Mouse (Mus musculus) heart, postnatal 0 days (tissue): ENCODE measurements around the gene Snn. TPM values are rescaled to one million over a fixed set of nuclear protein-coding genes. Genes with fewer than 3 reads are reported as not detected.

Source experiments
- ATAC-seq: fragments of 200-750 bp; cut with Nextera tagmentation; 2 replicates; pipeline ENCODE4 v1.8.0; 2017; ENCODE audit warnings: low read depth, moderate number of reproducible peaks, moderate library complexity; ENCODE audit not compliant: insufficient read depth
- DNase-seq: peaks from one replicate; pipeline ENCODE4 v3.0.0-alpha.2; 2016; ENCODE audit warnings: low spot score
- H3K27ac ChIP-seq: fragments of 300-500 bp; sonication (generic); 2 replicates; pipeline ENCODE4 v1.5.1; 2014; ENCODE audit warnings: low read depth, mild to moderate bottlenecking
- H3K27me3 ChIP-seq: fragments of 300-500 bp; sonication (generic); 2 replicates; pipeline ENCODE4 v1.6.1; 2014; ENCODE audit warnings: low read length, mixed read lengths; ENCODE audit not compliant: control insufficient read depth, insufficient read depth
- H3K36me3 ChIP-seq: fragments of 300-500 bp; sonication (generic); replicated peaks from 2 replicates; pipeline ENCODE4 v1.6.1; 2014; ENCODE audit warnings: low read length, mixed read lengths; ENCODE audit not compliant: control insufficient read depth, insufficient read depth
- H3K4me1 ChIP-seq: fragments of 300-500 bp; sonication (generic); 2 replicates; pipeline ENCODE4 v1.6.1; 2014; ENCODE audit warnings: antibody characterized with exemption; ENCODE audit not compliant: control insufficient read depth, insufficient read depth
- H3K4me2 ChIP-seq: fragments of 300-500 bp; sonication (generic); 2 replicates; pipeline ENCODE4 v1.6.1; 2014; ENCODE audit warnings: low read depth, mild to moderate bottlenecking, low read length, moderate library complexity
- H3K4me3 ChIP-seq: fragments of 300-500 bp; sonication (generic); 2 replicates; pipeline ENCODE4 v1.5.1; 2014; ENCODE audit warnings: low read depth, low read length
- H3K9ac ChIP-seq: fragments of 300-500 bp; sonication (generic); replicated peaks from 2 replicates; pipeline ENCODE4 v1.6.1; 2014; ENCODE audit warnings: low read depth, low read length, mixed read lengths
- H3K9me3 ChIP-seq: fragments of 300-500 bp; sonication (generic); replicated peaks from 2 replicates; pipeline ENCODE4 v1.6.1; 2016; ENCODE audit warnings: low read length; ENCODE audit not compliant: control insufficient read depth
- CTCF ChIP-seq: IDR thresholded peaks from 2 replicates; pipeline ENCODE4 v1.5.1; 2016; ENCODE audit warnings: antibody characterized with exemption, control low read depth, low read depth
- EP300 ChIP-seq: IDR thresholded peaks from 2 replicates; pipeline ENCODE4 v1.6.1; 2016; ENCODE audit warnings: antibody characterized with exemption, low read depth
- WGBS: fragments of 180-500 bp; shearing (Covaris S2); extraction: QIAGEN DNeasy Blood & Tissue Kit; methylation state at CpG from one replicate; pipeline ENCODE4 v1.1.7; 2014; 5-methylcytosine and 5-hydroxymethylcytosine counted together
- polyA plus RNA-seq: library from polyadenylated mRNA; unstranded; fragments of >200 nt; fragmentation: Nextera tagmentation; extraction: Ambion mirVana; gene quantifications from 2 replicates; pipeline ENCODE4 v1.2.1, GENCODE M21; 2015
- total RNA-seq: library from RNA; depleted of rRNA; stranded (reverse); fragments of >200 nt; gene quantifications from 2 replicates; pipeline ENCODE4 v1.2.3, GENCODE M21; 2014; ENCODE audit warnings: low replicate concordance

Snn gene
- total and polyA plus RNA-seq, 2 experiments from 2014 or later: 32.0 to 91.9 TPM

DNA sequence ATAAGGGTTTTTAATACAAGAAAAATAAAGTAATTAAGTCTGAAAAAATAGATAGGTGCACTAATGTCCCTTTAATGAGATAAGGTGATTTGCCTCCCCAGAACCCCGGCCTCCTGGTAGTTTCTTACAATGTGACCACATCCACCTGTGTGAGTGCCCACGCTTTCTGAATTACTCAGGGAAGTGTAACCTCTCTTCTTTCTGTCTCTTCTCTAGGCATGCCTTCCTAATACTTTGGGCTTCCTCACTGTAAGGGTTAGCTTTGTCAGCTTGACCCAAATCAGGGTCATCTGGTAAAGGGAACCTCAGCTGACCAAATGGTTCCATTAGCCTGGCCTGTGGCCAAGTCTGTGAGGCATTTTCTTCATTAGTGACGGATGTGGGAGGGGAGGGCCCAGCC lies 46.3 kb upstream of the Snn start:
- H3K27me3 ChIP-seq: no peaks in the 10 kb centered on the region
- peaks cover 14% of the 10 kb centered on the region for H3K4me1 ChIP-seq
- H3K9me3 ChIP-seq: no peaks in the 10 kb centered on the region
- no peak overlapping the region for H3K9ac ChIP-seq
- no peak for ATAC-seq
- DNase-seq: no peak
- 83% methylated on average over 3 of the region's 3 CpGs for WGBS
- H3K36me3 ChIP-seq: no peaks in the 10 kb centered on the region
- H3K27ac ChIP-seq: no peak overlapping the region
- no peak overlapping the region for H3K4me2 ChIP-seq
- TF ChIP-seq CTCF: no peak
- TF ChIP-seq EP300: no peak
- H3K4me3 ChIP-seq: no peak overlapping the region

DNA sequence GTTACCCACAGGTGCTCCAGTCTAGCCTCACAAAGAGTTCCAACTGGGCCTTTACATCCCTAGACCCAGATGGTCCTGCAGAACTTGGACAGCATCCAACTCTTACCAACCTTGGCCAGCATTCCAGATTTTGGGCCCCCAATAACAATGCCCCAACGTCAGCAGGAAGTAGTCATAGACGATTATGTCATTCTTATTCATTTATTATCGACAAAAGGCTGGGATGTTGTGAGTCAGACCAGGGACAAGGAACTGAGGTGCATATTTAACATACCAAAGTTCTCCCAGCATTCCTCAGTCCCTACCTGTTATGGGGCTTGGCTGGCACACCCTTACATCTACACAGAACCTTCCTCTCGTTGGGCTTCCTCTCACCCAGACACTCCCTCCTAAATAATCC lies 44.4 kb upstream of the Snn start:
- Histone ChIP-seq H3K9me3 (no peaks in the 10 kb centered on the region), H3K27ac (no peak overlapping the region), H3K4me2 (no peak overlapping the region), H3K36me3 (no peaks in the 10 kb centered on the region), H3K4me3 (no peak overlapping the region), H3K9ac (no peak overlapping the region), H3K4me1 (peaks cover 14% of the 10 kb centered on the region), H3K27me3 (no peaks in the 10 kb centered on the region)
- DNase-seq (no peak), ATAC-seq (no peak)
- no peak for TF ChIP-seq EP300
- no peak for TF ChIP-seq CTCF
- 50% methylated on average over 4 of the region's 4 CpGs for WGBS

GRCm38 (mm10) chr16:11017807-11018595 lies 42.7 kb upstream of the Snn start:
- Histone ChIP-seq H3K9ac (no peak overlapping the region), H3K27ac (peak overlapping the region; percentile 49; the same call in 1 of the 2 replicates), H3K27me3 (no peaks in the 10 kb centered on the region), H3K4me1 (peaks cover 2% of the 10 kb centered on the region), H3K36me3 (no peaks in the 10 kb centered on the region), H3K4me2 (no peak overlapping the region), H3K4me3 (no peak overlapping the region), H3K9me3 (no peaks in the 10 kb centered on the region)
- ATAC-seq: no peak; the same call in 1 of the 2 replicates
- 44% methylated on average over 11 of the region's 11 CpGs for WGBS
- no peak for DNase-seq
- no peak for TF ChIP-seq CTCF
- no peak for TF ChIP-seq EP300

- H3K27me3 ChIP-seq: no peaks in the 10 kb centered on the region
Measured at GRCm38 (mm10) chr16:11021403-11022112, 39.2 kb upstream of the Snn start.

GRCm38 (mm10) chr16:11022113-11022489 lies 38.6 kb upstream of the Snn start:
- TF ChIP-seq CTCF: no peak
- no peak for TF ChIP-seq EP300
- Histone ChIP-seq H3K4me1 (no peaks in the 10 kb centered on the region), H3K9ac (no peak overlapping the region), H3K4me2 (no peak overlapping the region), H3K9me3 (no peaks in the 10 kb centered on the region), H3K27me3 (no peaks in the 10 kb centered on the region), H3K36me3 (no peaks in the 10 kb centered on the region), H3K27ac (no peak overlapping the region), H3K4me3 (no peak overlapping the region)
- no peak for ATAC-seq
- DNase-seq: no peak
- WGBS: 81% methylated on average over 4 of the region's 4 CpGs

More at GRCm38 (mm10) chr16:11021403-11022112, 39.2 kb upstream of the Snn start:
- H3K4me3 ChIP-seq: no peak overlapping the region
- H3K36me3 ChIP-seq: no peaks in the 10 kb centered on the region
- H3K4me1 ChIP-seq: no peaks in the 10 kb centered on the region
- WGBS: 55% methylated on average over 3 of the region's 3 CpGs
- no peak for DNase-seq
- TF ChIP-seq CTCF (no peak), EP300 (no peak)
- peak overlapping the region; percentile 3; the same call in 1 of the 2 replicates for H3K27ac ChIP-seq
- no peak overlapping the region for H3K4me2 ChIP-seq
- ATAC-seq: peak; percentile 45
- no peak overlapping the region for H3K9ac ChIP-seq
- H3K9me3 ChIP-seq: no peaks in the 10 kb centered on the region
